Mouse (Mus musculus) G1E-ER4 (cell line): ENCODE data around the gene Klhl18. TPM values are rescaled to one million over a fixed set of nuclear protein-coding genes. Genes with fewer than 3 reads are reported as not detected.

Source experiments
- GATA1 ChIP-seq: IDR thresholded peaks from one replicate; pipeline ENCODE4 v1.8.0; 2012; ENCODE audit warnings: low read length, inconsistent platforms
- polyA plus RNA-seq: library from polyadenylated mRNA; stranded (reverse); fragments of >175 nt; gene quantifications from 2 replicates; pipeline ENCODE4 v1.2.3, GENCODE M21; 2012

Gene Klhl18
- polyA plus RNA-seq, 1 experiment, result 5.5 TPM

DNA sequence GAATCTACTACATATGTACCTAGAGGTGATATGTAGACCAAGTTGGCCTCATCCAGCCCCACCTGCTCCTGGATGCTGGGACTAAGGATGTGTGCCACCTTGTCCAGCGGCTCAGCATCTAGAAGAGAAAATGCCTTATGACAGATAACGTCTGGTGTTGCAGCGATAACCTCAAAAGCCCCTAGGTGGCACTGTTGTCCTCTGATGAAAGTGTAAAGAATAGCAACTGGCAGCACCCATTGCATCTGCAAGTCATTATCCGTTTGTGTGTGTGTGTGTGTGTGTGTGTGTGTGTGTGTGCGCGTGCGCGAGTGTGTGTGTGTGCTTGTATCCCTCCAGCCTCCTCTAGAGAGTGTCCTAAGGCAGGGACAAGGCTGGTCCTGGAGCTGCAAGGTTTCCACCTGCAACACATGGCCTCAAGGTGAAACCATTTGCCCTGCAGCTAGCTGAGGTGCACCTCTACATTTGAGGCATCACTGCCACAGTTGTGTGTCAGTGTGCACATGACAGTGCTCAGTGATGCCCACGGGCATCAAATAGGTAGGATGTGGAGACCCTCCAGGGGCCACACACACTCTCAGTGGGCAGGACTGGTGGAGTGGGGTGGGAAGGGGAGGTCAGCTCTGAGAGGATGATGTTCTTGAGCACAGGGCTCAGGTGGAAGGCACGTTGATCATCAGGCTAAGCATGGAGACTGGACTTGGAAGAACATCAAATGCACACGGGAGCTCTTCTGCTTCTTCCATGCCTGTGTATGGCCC, 27.5 kb downstream of the Klhl18 start:
- TF ChIP-seq GATA1, result no peak

DNA sequence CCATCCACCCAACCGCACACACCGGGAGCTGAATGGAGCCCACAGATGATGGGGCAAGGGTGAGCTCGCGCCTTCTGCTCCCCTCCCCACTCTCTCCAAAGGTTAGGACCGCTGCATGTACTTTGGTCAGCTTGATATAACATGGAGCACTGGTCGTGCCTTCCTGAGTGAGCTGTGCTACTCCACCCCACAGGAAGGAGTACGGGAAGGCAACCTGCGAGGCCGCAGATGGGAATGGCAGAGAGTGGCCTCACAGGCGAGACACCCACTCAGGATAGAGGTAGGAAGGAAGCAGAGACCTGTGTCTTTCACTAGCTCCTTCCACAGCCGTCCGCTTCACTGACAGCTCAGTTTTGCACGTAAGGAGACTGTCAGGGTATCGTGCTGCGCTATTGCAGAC, 28.1 kb downstream of the Klhl18 start:
- no peak for TF ChIP-seq GATA1

GRCm38 (mm10) chr9:110440559-110440958, 35.9 kb downstream of the Klhl18 start:
- no peak for TF ChIP-seq GATA1

DNA sequence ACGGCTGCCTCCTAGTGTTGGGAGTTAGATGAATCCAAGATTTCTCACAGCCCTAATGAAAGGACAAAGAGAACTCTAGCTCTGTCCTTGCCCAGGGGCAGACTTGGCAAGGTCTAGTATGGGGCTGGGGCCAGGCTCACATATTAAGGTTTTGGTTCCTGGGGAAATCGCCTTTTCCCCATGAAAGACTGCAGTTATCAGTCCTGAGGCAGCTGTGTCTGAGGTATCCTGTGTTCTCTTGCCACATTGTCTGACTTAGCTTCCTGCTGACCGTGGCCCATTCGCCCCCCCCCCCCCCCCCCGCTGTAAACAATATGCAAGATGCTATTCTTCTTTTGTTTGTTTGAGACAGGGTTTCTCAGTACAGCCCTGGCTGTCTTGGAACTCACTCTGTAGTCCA, 36.4 kb downstream of the Klhl18 start:
- no peak for TF ChIP-seq GATA1

- no peak for TF ChIP-seq GATA1
These were observed 40.5 kb downstream of the Klhl18 start for GRCm38 (mm10) chr9:110436041-110436440.

- TF ChIP-seq GATA1, result no peak
These were observed 43.4 kb downstream of the Klhl18 start for GRCm38 (mm10) chr9:110433045-110433444.

DNA sequence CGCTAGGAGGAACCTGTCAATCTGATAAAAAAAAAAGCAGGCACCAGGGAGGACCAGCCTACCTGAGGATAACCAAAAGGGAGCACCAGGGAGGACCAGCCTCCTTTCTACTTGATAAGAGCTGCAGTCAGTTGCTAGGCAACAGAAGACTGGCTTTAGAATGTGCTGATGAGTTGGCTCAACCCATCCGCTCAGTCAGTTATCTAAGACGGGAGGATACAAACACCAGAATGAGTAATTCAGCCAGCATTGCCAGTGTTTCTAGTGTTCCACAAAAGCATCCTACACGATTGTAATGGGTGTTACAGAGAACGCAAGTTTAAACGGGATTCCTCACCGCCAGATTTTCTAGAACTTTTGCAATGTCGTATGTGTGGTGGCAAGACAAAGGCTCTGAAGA, 45.3 kb downstream of the Klhl18 start:
- TF ChIP-seq GATA1, result no peak

GRCm38 (mm10) chr9:110419511-110420112, 56.9 kb downstream of the Klhl18 start, which contains the start of gene Ngp:
Gene Ngp (plus strand): TSS chr9:110419747.
- no peak for TF ChIP-seq GATA1

GRCm38 (mm10) chr9:110413785-110414184, 62.7 kb downstream of the Klhl18 start:
- TF ChIP-seq GATA1, result no peak

DNA sequence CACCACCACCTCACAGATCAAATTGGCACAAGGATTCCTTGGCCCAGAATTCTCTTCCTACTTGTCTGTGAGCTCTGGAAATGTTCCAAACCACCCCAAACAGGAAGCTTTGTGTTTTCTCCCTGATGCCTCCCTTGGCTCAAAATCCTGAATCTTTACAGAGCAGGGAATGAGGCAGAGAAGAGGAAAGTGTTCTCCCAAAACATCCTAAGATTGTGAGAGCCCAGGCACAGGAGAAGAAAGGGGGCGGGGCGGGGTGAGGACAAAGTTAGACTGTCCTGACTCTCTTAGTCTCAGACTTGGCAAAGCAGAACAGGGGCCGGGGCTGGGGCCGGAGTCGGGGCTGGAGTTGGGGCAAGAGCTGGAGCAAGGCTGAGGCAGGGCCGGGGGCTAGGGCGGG, 63.6 kb downstream of the Klhl18 start:
- no peak for TF ChIP-seq GATA1

- no peak for TF ChIP-seq GATA1
These were observed 65.3 kb downstream of the Klhl18 start for GRCm38 (mm10) chr9:110410908-110411887.

DNA sequence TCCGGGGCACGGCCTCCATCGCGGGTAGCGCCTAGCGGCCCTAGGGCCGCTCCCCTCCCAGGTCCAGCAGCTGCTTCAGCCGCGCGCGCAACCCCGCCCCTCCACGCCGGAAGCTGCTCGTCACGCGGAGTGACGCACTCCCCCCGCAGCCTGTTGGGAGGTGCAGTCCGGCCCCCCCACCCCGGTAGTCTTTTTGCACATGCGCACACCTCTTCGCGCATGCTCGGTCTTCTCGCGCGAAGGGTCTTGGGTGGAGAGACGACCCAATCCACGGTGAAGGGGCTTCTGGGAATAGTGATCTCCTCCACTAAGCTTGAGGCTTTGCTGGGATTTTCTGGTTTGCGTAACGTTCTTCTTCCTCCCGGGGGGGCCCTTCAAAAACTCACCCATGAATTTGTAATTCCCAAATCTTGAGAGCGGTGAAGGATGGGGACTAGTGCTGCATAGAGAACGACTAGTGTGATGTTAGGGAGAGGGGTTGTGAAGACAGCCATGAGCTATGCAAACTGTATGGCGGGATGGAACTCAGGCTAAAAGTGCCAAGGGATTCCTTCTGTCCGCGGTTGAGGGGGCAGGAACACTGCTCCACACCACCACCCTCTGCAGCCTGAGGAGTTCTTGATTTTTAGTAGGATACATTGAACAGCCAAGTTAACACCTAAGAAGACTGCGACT, 68.3 kb downstream of the Klhl18 start, which contains the start of gene Ptpn23:
TSS of gene Ptpn23 (minus strand) at position 115 of the 675 bp plus-strand sequence.
- no peak for TF ChIP-seq GATA1

DNA sequence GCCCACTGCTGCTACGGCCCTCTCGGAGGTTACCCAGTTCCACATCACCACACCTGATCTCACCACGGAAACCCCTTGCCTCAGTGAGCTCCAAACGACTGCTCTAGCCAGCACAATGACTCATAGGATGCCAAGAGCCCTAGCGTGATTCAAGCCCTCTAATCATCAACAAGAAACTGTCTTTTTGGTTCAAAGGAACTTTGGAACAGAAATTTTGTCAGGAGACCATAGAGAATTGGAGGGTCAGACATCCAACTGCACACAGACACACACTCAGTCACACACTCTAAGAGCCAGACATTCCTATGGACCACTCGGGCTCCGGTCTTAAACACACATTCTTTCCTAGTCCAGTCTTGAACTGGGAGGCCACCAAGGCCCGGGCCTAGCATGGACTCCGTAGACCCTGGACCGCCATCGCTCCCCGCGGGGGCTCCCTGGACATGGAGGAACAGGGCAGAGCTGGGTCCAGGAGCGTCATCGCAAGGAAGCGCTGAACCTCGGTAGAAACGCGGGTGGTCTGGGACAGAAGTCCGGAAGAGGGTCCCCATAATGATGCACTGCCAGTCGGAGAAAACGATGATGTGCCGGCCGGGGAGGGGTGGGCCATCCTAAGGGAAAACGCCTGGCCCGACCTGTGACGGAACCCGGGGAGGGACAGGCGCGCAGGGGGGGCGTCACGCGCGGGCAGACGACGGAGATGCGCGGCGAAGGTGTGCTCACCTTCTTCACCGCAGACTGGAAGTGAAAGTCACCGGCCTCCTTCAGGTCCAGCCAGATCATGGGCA, 69.0 kb downstream of the Klhl18 start:
- TF ChIP-seq GATA1, result no peak

DNA sequence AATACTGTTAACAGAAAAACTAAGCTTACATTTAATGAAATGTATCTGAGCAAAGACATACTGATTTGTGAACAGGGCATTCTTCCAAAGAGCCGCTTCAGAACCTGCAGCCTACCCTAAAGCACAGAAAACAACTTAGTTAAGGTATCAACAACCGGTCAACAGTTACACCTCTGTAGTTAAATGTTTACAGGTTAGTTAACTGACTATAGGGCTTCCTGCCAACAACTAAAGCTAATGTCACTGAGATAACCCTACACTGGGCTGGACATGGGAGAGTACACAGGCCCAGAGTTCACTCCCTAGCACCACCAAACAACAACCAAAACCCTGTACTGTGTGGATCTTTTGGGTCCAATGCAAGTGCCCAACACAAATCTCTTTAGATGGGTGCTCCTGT, 73.8 kb downstream of the Klhl18 start:
- TF ChIP-seq GATA1, result no peak
